Mouse (Mus musculus): ENCODE data around the gene Mcl1. TPM values are rescaled to one million over a fixed set of nuclear protein-coding genes. Genes with fewer than 3 reads are reported as not detected.
"Not testable (repeated sequence)": the region's sequence is repeated elsewhere in the genome, so short reads cannot be mapped to it uniquely, and the experiment has no call there.

The Mcl1 gene
- 63.2 and 67.9 TPM in 2 replicates for polyA plus RNA-seq (2014; fragmentation: Nextera tagmentation; extraction: Ambion mirVana)

GRCm38 (mm10) chr3:95658236-95658867 lies at the start of gene Mcl1:
Mcl1 (plus strand) TSS chr3:95658788.
- H3K9me3 ChIP-seq (ENCODE audit: control insufficient read depth, low read length) = no peaks in the 10 kb centered on the region
- H3K27me3 ChIP-seq (ENCODE audit: control insufficient read depth, insufficient read depth, low read length) = no peaks in the 10 kb centered on the region
- peak within 1 kb of the TSS; percentile 100 for H3K4me3 ChIP-seq (ENCODE audit: low read depth, low read length)
- WGBS = under 1% methylated on average over 43 of the region's 43 CpGs
- peaks cover under 1% of the 10 kb centered on the region; the same call in 1 of the 2 replicates for H3K36me3 ChIP-seq (ENCODE audit: control insufficient read depth, insufficient read depth, low read length)
- DNase-seq (ENCODE audit: low spot score) (peak; percentile 97), ATAC-seq (ENCODE audit: insufficient number of reproducible peaks, low FRiP score, low TSS enrichment, low read depth) (peak; percentile 94)
- H3K4me2 ChIP-seq (ENCODE audit: low read depth, severe bottlenecking) = peak within 1 kb of the TSS; percentile 93
- H3K27ac ChIP-seq (replicated peaks; ENCODE audit: low read depth, low read length) = peak within 1 kb of the TSS; percentile 97
- peaks cover 11% of the 10 kb centered on the region for H3K4me1 ChIP-seq (ENCODE audit: control insufficient read depth, insufficient read depth, low read length)
- peak within 1 kb of the TSS; percentile 98 for H3K9ac ChIP-seq (ENCODE audit: low read length)

GRCm38 (mm10) chr3:95609195-95609594 lies 49.4 kb upstream of the Mcl1 start:
- ATAC-seq (ENCODE audit: insufficient number of reproducible peaks, low FRiP score, low TSS enrichment, low read depth) = no peak
- 77% methylated on average over 3 of the region's 3 CpGs for WGBS
- no peaks in the 10 kb centered on the region for H3K9me3 ChIP-seq (ENCODE audit: control insufficient read depth, low read length)
- no peak overlapping the region for H3K27ac ChIP-seq (replicated peaks; ENCODE audit: low read depth, low read length)
- DNase-seq (ENCODE audit: low spot score) = no peak
- H3K36me3 ChIP-seq (ENCODE audit: control insufficient read depth, insufficient read depth, low read length) = peaks cover 2% of the 10 kb centered on the region; the same call in 1 of the 2 replicates
- H3K4me3 ChIP-seq (ENCODE audit: low read depth, low read length) = no peak overlapping the region
- H3K4me2 ChIP-seq (ENCODE audit: low read depth, severe bottlenecking) = no peak overlapping the region
- H3K27me3 ChIP-seq (ENCODE audit: control insufficient read depth, insufficient read depth, low read length) = no peaks in the 10 kb centered on the region
- no peak overlapping the region for H3K9ac ChIP-seq (ENCODE audit: low read length)
- no peaks in the 10 kb centered on the region for H3K4me1 ChIP-seq (ENCODE audit: control insufficient read depth, insufficient read depth, low read length)

- Histone ChIP-seq H3K27me3 (ENCODE audit: control insufficient read depth, insufficient read depth, low read length) (no peaks in the 10 kb centered on the region), H3K4me2 (ENCODE audit: low read depth, severe bottlenecking) (no peak overlapping the region), H3K4me3 (ENCODE audit: low read depth, low read length) (no peak overlapping the region), H3K9ac (ENCODE audit: low read length) (no peak overlapping the region), H3K9me3 (ENCODE audit: control insufficient read depth, low read length) (no peaks in the 10 kb centered on the region), H3K27ac (replicated peaks; ENCODE audit: low read depth, low read length) (no peak overlapping the region), H3K36me3 (ENCODE audit: control insufficient read depth, insufficient read depth, low read length) (peaks cover 6% of the 10 kb centered on the region; the same call in 1 of the 2 replicates), H3K4me1 (ENCODE audit: control insufficient read depth, insufficient read depth, low read length) (no peaks in the 10 kb centered on the region)
- DNase-seq (ENCODE audit: low spot score) (no peak), ATAC-seq (ENCODE audit: insufficient number of reproducible peaks, low FRiP score, low TSS enrichment, low read depth) (no peak)
- 92% methylated on average over 1 of the region's 1 CpGs for WGBS
Measured at GRCm38 (mm10) chr3:95613996-95614395, 44.6 kb upstream of the Mcl1 start.

- no peaks in the 10 kb centered on the region for H3K27me3 ChIP-seq (ENCODE audit: control insufficient read depth, insufficient read depth, low read length)
- H3K4me2 ChIP-seq (ENCODE audit: low read depth, severe bottlenecking) = no peak overlapping the region
- no peak for ATAC-seq (ENCODE audit: insufficient number of reproducible peaks, low FRiP score, low TSS enrichment, low read depth)
- no peak overlapping the region for H3K4me3 ChIP-seq (ENCODE audit: low read depth, low read length)
- no peaks in the 10 kb centered on the region for H3K4me1 ChIP-seq (ENCODE audit: control insufficient read depth, insufficient read depth, low read length)
- 80% methylated on average over 1 of the region's 1 CpGs for WGBS
- H3K9ac ChIP-seq (ENCODE audit: low read length) = no peak overlapping the region
- no peak for DNase-seq (ENCODE audit: low spot score)
- H3K27ac ChIP-seq (replicated peaks; ENCODE audit: low read depth, low read length) = no peak overlapping the region
- H3K36me3 ChIP-seq (ENCODE audit: control insufficient read depth, insufficient read depth, low read length) = peaks cover 6% of the 10 kb centered on the region; the same call in 1 of the 2 replicates
- H3K9me3 ChIP-seq (ENCODE audit: control insufficient read depth, low read length) = no peaks in the 10 kb centered on the region
Measured at GRCm38 (mm10) chr3:95618511-95618910, 40.1 kb upstream of the Mcl1 start.

GRCm38 (mm10) chr3:95621241-95621640 lies 37.3 kb upstream of the Mcl1 start:
- Histone ChIP-seq H3K4me2 (ENCODE audit: low read depth, severe bottlenecking) (no peak overlapping the region), H3K36me3 (ENCODE audit: control insufficient read depth, insufficient read depth, low read length) (peaks cover 6% of the 10 kb centered on the region; the same call in 1 of the 2 replicates), H3K9ac (ENCODE audit: low read length) (no peak overlapping the region), H3K27ac (replicated peaks; ENCODE audit: low read depth, low read length) (no peak overlapping the region), H3K27me3 (ENCODE audit: control insufficient read depth, insufficient read depth, low read length) (no peaks in the 10 kb centered on the region), H3K4me1 (ENCODE audit: control insufficient read depth, insufficient read depth, low read length) (peaks cover 6% of the 10 kb centered on the region; the same call in 1 of the 2 replicates), H3K4me3 (ENCODE audit: low read depth, low read length) (no peak overlapping the region), H3K9me3 (ENCODE audit: control insufficient read depth, low read length) (no peaks in the 10 kb centered on the region)
- ATAC-seq (ENCODE audit: insufficient number of reproducible peaks, low FRiP score, low TSS enrichment, low read depth) (no peak), DNase-seq (ENCODE audit: low spot score) (no peak)
- WGBS = 82% methylated on average over 1 of the region's 1 CpGs

- H3K9me3 ChIP-seq (ENCODE audit: control insufficient read depth, low read length); H3K27me3 ChIP-seq (ENCODE audit: control insufficient read depth, insufficient read depth, low read length); H3K4me3 ChIP-seq (ENCODE audit: low read depth, low read length); H3K9ac ChIP-seq (ENCODE audit: low read length); DNase-seq (ENCODE audit: low spot score); H3K27ac ChIP-seq (replicated peaks; ENCODE audit: low read depth, low read length); H3K4me2 ChIP-seq (ENCODE audit: low read depth, severe bottlenecking); H3K36me3 ChIP-seq (ENCODE audit: control insufficient read depth, insufficient read depth, low read length); H3K4me1 ChIP-seq (ENCODE audit: control insufficient read depth, insufficient read depth, low read length); ATAC-seq (ENCODE audit: insufficient number of reproducible peaks, low FRiP score, low TSS enrichment, low read depth): not testable (repeated sequence)
- whole genome bisulfite sequencing = 96% methylated on average over 19 of the region's 20 CpGs
Measured at GRCm38 (mm10) chr3:95622421-95622820, 36.2 kb upstream of the Mcl1 start.

- no peak overlapping the region; the same call in 1 of the 2 replicates for H3K9ac ChIP-seq (ENCODE audit: low read length)
- H3K4me3 ChIP-seq (ENCODE audit: low read depth, low read length) = no peak overlapping the region
- no peaks in the 10 kb centered on the region for H3K9me3 ChIP-seq (ENCODE audit: control insufficient read depth, low read length)
- ATAC-seq (ENCODE audit: insufficient number of reproducible peaks, low FRiP score, low TSS enrichment, low read depth) (no peak), DNase-seq (ENCODE audit: low spot score) (no peak)
- no peak overlapping the region for H3K4me2 ChIP-seq (ENCODE audit: low read depth, severe bottlenecking)
- H3K27ac ChIP-seq (replicated peaks; ENCODE audit: low read depth, low read length) = no peak overlapping the region
- peaks cover 7% of the 10 kb centered on the region; the same call in 1 of the 2 replicates for H3K4me1 ChIP-seq (ENCODE audit: control insufficient read depth, insufficient read depth, low read length)
- H3K36me3 ChIP-seq (ENCODE audit: control insufficient read depth, insufficient read depth, low read length) = peaks cover 11% of the 10 kb centered on the region
- 72% methylated on average over 2 of the region's 2 CpGs for WGBS
- no peaks in the 10 kb centered on the region for H3K27me3 ChIP-seq (ENCODE audit: control insufficient read depth, insufficient read depth, low read length)
Measured at GRCm38 (mm10) chr3:95623551-95623950, 35.0 kb upstream of the Mcl1 start.

- not testable (repeated sequence) for ATAC-seq (ENCODE audit: insufficient number of reproducible peaks, low FRiP score, low TSS enrichment, low read depth); H3K9ac ChIP-seq (ENCODE audit: low read length); H3K9me3 ChIP-seq (ENCODE audit: control insufficient read depth, low read length); H3K27me3 ChIP-seq (ENCODE audit: control insufficient read depth, insufficient read depth, low read length); DNase-seq (ENCODE audit: low spot score); H3K4me1 ChIP-seq (ENCODE audit: control insufficient read depth, insufficient read depth, low read length)
- Histone ChIP-seq H3K36me3 (ENCODE audit: control insufficient read depth, insufficient read depth, low read length) (peaks cover 15% of the 10 kb centered on the region), H3K4me2 (ENCODE audit: low read depth, severe bottlenecking) (peak overlapping the region; percentile 42), H3K27ac (replicated peaks; ENCODE audit: low read depth, low read length) (peak overlapping the region; percentile 59; the same call in 1 of the 2 replicates), H3K4me3 (ENCODE audit: low read depth, low read length) (peak overlapping the region; percentile 70)
- WGBS = 79% methylated on average over 5 of the region's 5 CpGs
Measured at GRCm38 (mm10) chr3:95623991-95624515, 34.5 kb upstream of the Mcl1 start.
